Mouse (Mus musculus) ES-Bruce4 (cell line): Measurements from ENCODE around the gene Stk39.

Source experiments
- CTCF ChIP-seq: IDR thresholded peaks from one replicate; pipeline ENCODE4 v1.8.1; 2011; ENCODE audit warnings: low read depth, low read length
- EP300 ChIP-seq: IDR thresholded peaks from 2 replicates; pipeline ENCODE4 v1.6.1; 2011; ENCODE audit warnings: low read depth, low read length; ENCODE audit not compliant: insufficient read depth
- POLR2A ChIP-seq: IDR thresholded peaks from one replicate; pipeline ENCODE4 v1.8.1; 2011; ENCODE audit warnings: low read length; ENCODE audit not compliant: insufficient read depth

DNA sequence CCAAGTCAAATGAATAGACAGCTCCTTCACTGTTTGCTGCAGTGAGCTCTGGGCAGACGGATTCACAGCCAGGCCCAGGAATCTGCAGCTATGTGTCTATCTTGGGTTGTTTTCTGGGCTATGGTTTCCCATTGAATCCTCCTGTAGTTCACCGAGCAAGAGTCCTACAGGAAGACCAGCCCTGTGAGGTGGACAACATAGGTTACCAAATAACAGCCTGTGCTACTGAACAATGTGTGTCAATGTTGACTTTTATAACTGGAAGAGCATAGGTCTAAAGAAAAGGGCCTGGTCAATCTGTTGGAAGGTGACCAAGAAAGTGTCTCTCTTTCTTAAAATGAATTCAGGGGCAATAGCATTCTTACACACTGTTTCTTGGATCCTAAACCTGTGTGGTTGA is 218.8 kb downstream of the Stk39 start:
- no peak for TF ChIP-seq POLR2A
- TF ChIP-seq EP300: no peak
- TF ChIP-seq CTCF: no peak
